Comparison of ENCODE assay signal across 15 mouse cellular contexts in the genomic region with DNA sequence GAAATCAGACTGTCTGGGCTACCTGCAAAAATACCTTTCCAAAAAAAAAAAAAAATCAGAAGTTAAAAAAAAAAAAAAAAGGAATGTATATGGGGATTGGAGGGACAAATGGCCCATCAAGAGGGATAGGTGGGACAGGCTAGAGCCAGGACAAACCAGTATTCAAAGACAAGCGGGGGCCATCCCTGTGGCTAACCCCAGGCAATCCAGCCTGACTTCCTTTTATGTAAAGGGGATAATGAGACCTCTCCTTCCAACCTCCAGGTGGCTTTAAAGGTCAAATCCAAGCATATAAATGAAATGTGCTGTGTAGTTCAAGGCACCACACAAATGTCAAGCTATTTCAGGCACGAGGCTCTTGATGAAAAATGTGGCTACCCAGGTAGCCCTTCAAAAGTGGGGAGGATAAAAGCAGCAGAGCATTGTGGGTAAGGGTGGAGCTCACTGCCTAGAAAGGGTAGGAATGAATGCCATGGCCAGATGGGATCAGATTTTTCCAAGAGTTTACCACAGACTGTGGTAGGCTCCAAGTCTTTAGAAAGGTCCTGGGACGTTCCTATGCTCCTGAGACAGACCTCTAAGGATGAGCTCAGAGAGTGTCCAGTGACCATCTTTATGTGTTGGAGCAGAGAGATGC.
"Had no signal": no experiment of that assay in that cellular context is flagged by ENCODE, and none has a peak within 500 bp of the region (broad histone marks: within the 10 kb centered on the region; RNA-seq: fewer than 3 reads in every experiment).

No protein-coding gene starts in this region.

- H3K27ac ChIP-seq: kidney, embryonic 15.5 days; limb, embryonic 10.5 days; liver, embryonic 15.5 days; midbrain, embryonic 15.5 days; neural tube, embryonic 12.5 days; stomach, embryonic 15.5 days had no signal

- H3K9ac ChIP-seq: kidney, embryonic 15.5 days; liver, embryonic 15.5 days; midbrain, embryonic 15.5 days; neural tube, embryonic 12.5 days; stomach, embryonic 15.5 days had no signal

- H3K9me3 ChIP-seq: kidney, embryonic 15.5 days; limb, embryonic 10.5 days; liver, embryonic 15.5 days; midbrain, embryonic 15.5 days; neural tube, embryonic 12.5 days; stomach, embryonic 15.5 days had no signal

- H3K27me3 ChIP-seq: kidney, embryonic 15.5 days; liver, embryonic 15.5 days; midbrain, embryonic 15.5 days; neural tube, embryonic 12.5 days; stomach, embryonic 15.5 days had no signal

- DNase-seq: kidney, adult 18-20 months; kidney, postnatal 25 days; lung, adult 2 months; lung, postnatal 36 days; retina, postnatal 1 day; thymus, adult 2 months; thymus, postnatal 36 days had no signal

- H3K4me3 ChIP-seq: kidney, embryonic 15.5 days; limb, embryonic 10.5 days; liver, embryonic 15.5 days; midbrain, embryonic 15.5 days; neural tube, embryonic 12.5 days; stomach, embryonic 15.5 days had no signal

- H3K4me2 ChIP-seq: kidney, embryonic 15.5 days; liver, embryonic 11.5 days; liver, embryonic 15.5 days; midbrain, embryonic 15.5 days; neural tube, embryonic 12.5 days; stomach, embryonic 15.5 days had no signal

- ATAC-seq: lung, postnatal 0 days; midbrain, embryonic 15.5 days had no signal

- H3K4me1 ChIP-seq: liver, embryonic 15.5 days had no signal

- H3K36me3 ChIP-seq: liver, embryonic 15.5 days; midbrain, embryonic 15.5 days; stomach, embryonic 15.5 days had no signal
